ENCODE assay signal across 8 mouse cellular contexts in genomic region chr11:114477365-114477764, GRCm38 (mm10).
DNase-seq lines count a peak whose midpoint lies in the region; ATAC-seq and TF ChIP-seq lines count a peak whose summit lies in the region.

No protein-coding gene starts in this region.

- no peak overlapping the region for H3K27ac ChIP-seq in left cerebral cortex, adult 2 months

- ATAC-seq in cerebellum, adult (ENCODE audit: insufficient number of reproducible peaks, low FRiP score, low TSS enrichment), result no peak
- no peak for ATAC-seq in erythroid progenitor cell, adult 5-6 weeks (replicated peaks; ENCODE audit: low FRiP score, poor library complexity, severe bottlenecking)

- H3K4me3 ChIP-seq in left cerebral cortex, adult 2 months, result no peak overlapping the region

- peak; percentile 69 to 75 for DNase-seq in cerebellum, adult 18-20 months
- DNase-seq in left cerebral cortex, adult 2 months (ENCODE audit: extremely low spot score in 1 of 2, low spot score in 2 of 2), result no peak
- DNase-seq in left cerebral cortex, postnatal 4 days, result no peak
- peak; percentile 25 for DNase-seq in NIH3T3 (ENCODE audit: low read depth)
- DNase-seq in lung, postnatal 36 days, result peak; percentile 32
- DNase-seq in gastrocnemius, postnatal 4 days (ENCODE audit: low spot score in 2 of 2), result no peak

- peak; percentile 39 for TF ChIP-seq CTCF in left cerebral cortex, adult 2 months (IDR thresholded peaks at IDR 0.05)

- intact Hi-C loops in left cerebral cortex, adult 2 months (cut with DNase I), result no loop called here
- intact Hi-C loops in left cerebral cortex, postnatal 4 days (cut with DNase I), result loop anchor here (10.0 kb wide), 1 partner anchor 403 kb away; no protein-coding TSS in a partner anchor

Comparison
In these comparisons a context has a peak if more than half of its experiments do, and no peak if none do; other contexts are left out.
1. DNase-seq: peak in cerebellum, adult 18-20 months (2 of 2), NIH3T3 (single experiment) and lung, postnatal 36 days (single experiment); none in left cerebral cortex, adult 2 months (0 of 2), left cerebral cortex, postnatal 4 days (single experiment) and gastrocnemius, postnatal 4 days (0 of 2).